Mouse (Mus musculus) thymus, adult 2 months (tissue): ENCODE measurements around the gene Tet1.

Experiments used
- CTCF ChIP-seq: fragments of 200-500 bp; IDR thresholded peaks from 2 replicates; pipeline ENCODE4 v1.5.1; 2012; ENCODE audit warnings: mild to moderate bottlenecking, control low read depth, low read length, moderate library complexity, borderline replicate concordance; ENCODE audit not compliant: control insufficient read depth, poor library complexity, insufficient read depth; ENCODE audit errors: extremely low read depth
- POLR2A ChIP-seq: fragments of 200-500 bp; IDR thresholded peaks from 2 replicates; pipeline ENCODE4 v1.6.1; 2012; ENCODE audit warnings: mild to moderate bottlenecking, low read length, control low read depth, moderate library complexity; ENCODE audit not compliant: control insufficient read depth, poor library complexity, insufficient read depth; ENCODE audit errors: extremely low read depth

DNA sequence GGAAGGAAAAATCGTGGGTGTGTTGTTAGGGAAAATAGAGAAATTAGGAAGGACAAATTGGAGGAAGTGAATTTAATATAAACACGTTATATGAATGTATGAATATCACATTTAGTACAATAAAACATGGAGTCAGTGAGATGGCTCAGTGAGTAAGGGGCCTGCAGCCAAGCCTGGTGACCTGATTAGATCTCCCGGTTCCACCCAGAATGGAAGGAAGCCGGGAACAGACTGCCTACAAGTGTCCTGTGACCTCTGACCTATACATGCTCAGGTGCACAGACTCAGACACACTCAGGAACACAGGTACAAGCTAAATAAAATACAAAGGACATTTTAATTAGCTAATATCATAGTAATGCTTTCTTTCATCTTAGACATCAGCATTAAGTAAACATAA, 12.8 kb downstream of the Tet1 start:
- no peak for TF ChIP-seq CTCF
- TF ChIP-seq POLR2A: no peak
